In genomic region chr2:11894792-11895568, GRCm38 (mm10) we compare ENCODE assay signal across 21 mouse cellular contexts.
A peak's percentile ranks its signal among the peaks of the same experiment; 100 is the strongest.
DNase-seq lines count a peak whose midpoint lies in the region; ATAC-seq and TF ChIP-seq lines count a peak whose summit lies in the region.
"Had no signal": no experiment of that assay in that cellular context is flagged by ENCODE, and none has a peak within 500 bp of the region (broad histone marks: within the 10 kb centered on the region; RNA-seq: fewer than 3 reads in every experiment).

No protein-coding gene starts in this region.

- no peak overlapping the region for H3K9ac ChIP-seq in midbrain, postnatal 0 days (replicated peaks; ENCODE audit: low read length, poor library complexity, severe bottlenecking)
- no peak overlapping the region for H3K9ac ChIP-seq in midbrain, embryonic 11.5 days (ENCODE audit: low read length)
- H3K9ac ChIP-seq: forebrain, embryonic 13.5 days; heart, embryonic 15.5 days; limb, embryonic 13.5 days; liver, embryonic 14.5 days; midbrain, embryonic 13.5 days had no signal

- no peaks in the 10 kb centered on the region for H3K4me1 ChIP-seq in midbrain, postnatal 0 days (ENCODE audit: insufficient read depth, low read length)
- no peaks in the 10 kb centered on the region for H3K4me1 ChIP-seq in midbrain, embryonic 11.5 days (ENCODE audit: control insufficient read depth, insufficient read depth, low read length)
- H3K4me1 ChIP-seq: forebrain, embryonic 13.5 days; heart, embryonic 15.5 days; limb, embryonic 13.5 days; midbrain, embryonic 13.5 days had no signal

- H3K27me3 ChIP-seq in midbrain, postnatal 0 days (ENCODE audit: insufficient read depth, low read length), result no peaks in the 10 kb centered on the region
- H3K27me3 ChIP-seq in midbrain, embryonic 11.5 days (ENCODE audit: control insufficient read depth, insufficient read depth, low read length), result no peaks in the 10 kb centered on the region
- H3K27me3 ChIP-seq: forebrain, embryonic 13.5 days; heart, embryonic 15.5 days; limb, embryonic 13.5 days; midbrain, embryonic 13.5 days had no signal

- H3K4me3 ChIP-seq in midbrain, postnatal 0 days (ENCODE audit: low read depth, low read length), result no peak overlapping the region
- no peak overlapping the region for H3K4me3 ChIP-seq in midbrain, embryonic 11.5 days (ENCODE audit: low read depth, low read length)
- no peak overlapping the region for H3K4me3 ChIP-seq in gastrocnemius, adult 2 months
- H3K4me3 ChIP-seq: erythroblast, embryonic 14.5 days; forebrain, embryonic 13.5 days; heart, embryonic 15.5 days; limb, embryonic 13.5 days; midbrain, embryonic 13.5 days; myocyte had no signal

- no peaks in the 10 kb centered on the region for H3K36me3 ChIP-seq in midbrain, postnatal 0 days (ENCODE audit: insufficient read depth, low read length)
- H3K36me3 ChIP-seq in midbrain, embryonic 11.5 days (ENCODE audit: control insufficient read depth, insufficient read depth, low read length), result no peaks in the 10 kb centered on the region
- H3K36me3 ChIP-seq: G1E; heart, embryonic 15.5 days; limb, embryonic 13.5 days; midbrain, embryonic 13.5 days had no signal

- peak; percentile 10; the same call in 1 of the 2 replicates for ATAC-seq in midbrain, postnatal 0 days (ENCODE audit: low FRiP score)
- ATAC-seq in midbrain, embryonic 11.5 days (ENCODE audit: low FRiP score), result no peak
- ATAC-seq in granulocyte monocyte progenitor cell, adult 5-6 weeks (replicated peaks; ENCODE audit: poor library complexity, severe bottlenecking), result peak; percentile 99
- ATAC-seq: CD4-positive, CD25-positive, alpha-beta regulatory T cell, adult 4 months; forebrain, embryonic 13.5 days; intestine, postnatal 0 days; midbrain, embryonic 13.5 days had no signal

- DNase-seq in midbrain, postnatal 0 days (ENCODE audit: low spot score), result peak; percentile 3
- no peak for DNase-seq in midbrain, embryonic 11.5 days (ENCODE audit: low spot score, missing footprints)
- peak; percentile 6 for DNase-seq in NIH3T3 (ENCODE audit: low read depth)
- no peak for DNase-seq in retina, embryonic 14.5 days (ENCODE audit: low spot score)
- DNase-seq in urinary bladder, adult 2 months (ENCODE audit: low spot score), result no peak
- DNase-seq in gastrocnemius, adult 2 months, result no peak
- DNase-seq: cerebellum, adult 9-10 months; gastrocnemius, postnatal 10 days; heart, adult 18-20 months had no signal

- WGBS in midbrain, postnatal 0 days, result 67% methylated on average over 7 of the region's 7 CpGs
- 76% methylated on average over 7 of the region's 7 CpGs for WGBS in midbrain, embryonic 11.5 days

- intact Hi-C loops in gastrocnemius, adult 2 months (cut with DNase I), result no loop called here

- no peak overlapping the region for H3K4me2 ChIP-seq in midbrain, postnatal 0 days (ENCODE audit: low read depth, low read length, poor library complexity, severe bottlenecking)
- H3K4me2 ChIP-seq in midbrain, embryonic 11.5 days, result no peak overlapping the region
- H3K4me2 ChIP-seq: forebrain, embryonic 13.5 days; heart, embryonic 15.5 days; limb, embryonic 13.5 days; midbrain, embryonic 13.5 days had no signal

- no peak overlapping the region for H3K27ac ChIP-seq in midbrain, postnatal 0 days (ENCODE audit: low read depth, low read length)
- H3K27ac ChIP-seq in midbrain, embryonic 11.5 days (ENCODE audit: low read depth, low read length), result no peak overlapping the region
- no peak overlapping the region for H3K27ac ChIP-seq in gastrocnemius, adult 2 months
- H3K27ac ChIP-seq: forebrain, embryonic 13.5 days; heart, embryonic 15.5 days; limb, embryonic 13.5 days; liver, embryonic 14.5 days; macrophage; midbrain, embryonic 13.5 days had no signal

- H3K9me3 ChIP-seq in midbrain, postnatal 0 days (ENCODE audit: low read length), result no peaks in the 10 kb centered on the region
- H3K9me3 ChIP-seq in midbrain, embryonic 11.5 days (ENCODE audit: control insufficient read depth, low read length), result no peaks in the 10 kb centered on the region
- H3K9me3 ChIP-seq: forebrain, embryonic 13.5 days; G1E; heart, embryonic 15.5 days; limb, embryonic 13.5 days; midbrain, embryonic 13.5 days had no signal

- no peak for TF ChIP-seq CTCF in midbrain, postnatal 0 days (IDR thresholded peaks at IDR 0.05)
- TF ChIP-seq CTCF in gastrocnemius, adult 2 months (IDR thresholded peaks at IDR 0.05), result no peak

Comparison
In these comparisons a context has a peak if more than half of its experiments do, and no peak if none do; other contexts are left out.
1. DNase-seq: peak in midbrain, postnatal 0 days (single experiment) and NIH3T3 (single experiment); none in midbrain, embryonic 11.5 days (single experiment), retina, embryonic 14.5 days (single experiment), urinary bladder, adult 2 months (single experiment) and gastrocnemius, adult 2 months (single experiment).